Mouse (Mus musculus) right cerebral cortex, adult 2 months (tissue): ENCODE data around the gene Scmh1.

Experiments used
- DNase-seq, 2 experiments: peaks; one replicate each; pipeline ENCODE4 v3.0.0; 2021 to 2022; ENCODE audit warnings: low spot score in 2 of 2

Gene Scmh1

DNA sequence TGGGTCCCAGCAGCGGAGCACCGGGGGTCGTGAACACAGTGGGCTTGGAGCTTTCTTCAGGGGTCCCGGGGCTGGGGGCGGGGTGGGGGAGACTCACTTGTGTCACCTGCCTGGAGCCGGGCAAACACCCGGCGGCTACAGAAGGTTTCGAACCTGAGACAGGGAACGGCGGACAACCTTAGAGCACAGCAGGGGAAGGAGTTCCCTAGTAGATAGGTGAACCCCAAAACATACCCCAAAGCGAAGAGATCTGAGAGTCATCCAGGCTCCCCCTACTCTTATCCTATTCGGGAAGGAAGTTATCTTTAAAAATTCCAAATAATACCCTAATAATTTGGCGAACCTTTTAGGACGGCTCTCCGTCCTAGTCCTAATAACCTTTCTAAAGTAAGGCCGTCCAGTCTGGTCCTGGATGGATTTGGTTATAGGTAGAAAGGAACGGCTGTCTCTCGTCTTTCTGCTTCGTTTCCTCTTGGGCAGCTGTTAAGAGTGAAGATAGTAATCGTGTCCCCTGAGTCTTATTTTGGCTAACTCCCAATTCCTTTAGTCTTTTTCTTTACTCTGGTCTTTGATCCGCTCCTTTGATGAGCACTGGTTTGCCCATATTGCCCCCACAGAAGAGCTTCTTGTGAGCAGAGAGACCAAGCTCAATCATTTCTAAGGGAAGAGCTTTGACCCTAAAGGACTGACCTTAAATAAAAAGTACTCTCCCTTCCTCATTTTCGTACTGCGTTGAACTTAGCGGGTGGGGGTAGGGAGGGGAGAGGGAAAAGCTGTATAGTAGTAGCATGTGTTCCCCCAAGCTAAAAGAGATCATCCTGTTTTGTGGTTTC lies 941 bp downstream of the Scmh1 start:
- peak in 1 of 2 experiments; percentile 12 for DNase-seq

- no peak for DNase-seq
Measured at GRCm38 (mm10) chr4:120406639-120407273, 1.7 kb downstream of the Scmh1 start.

DNA sequence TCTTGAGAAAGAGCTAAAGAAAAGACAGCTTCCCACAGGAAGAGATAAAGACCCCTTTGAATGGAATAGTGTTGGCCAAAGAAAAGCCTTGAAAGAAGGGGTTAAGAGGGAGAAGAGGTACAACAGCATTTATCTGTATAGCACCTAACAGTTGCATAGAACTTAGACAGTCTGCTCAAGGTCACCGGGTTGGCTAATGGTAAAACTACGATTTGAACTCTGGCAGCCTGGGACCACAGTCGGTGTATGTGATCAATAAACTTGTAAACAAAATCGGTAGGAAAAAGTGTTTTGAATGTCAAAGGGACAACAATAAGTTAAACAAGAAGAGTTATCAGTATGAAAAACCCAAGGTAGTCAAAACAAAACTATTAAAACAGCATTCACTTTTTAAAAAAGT lies 13.0 kb downstream of the Scmh1 start:
- no peak for DNase-seq

DNA sequence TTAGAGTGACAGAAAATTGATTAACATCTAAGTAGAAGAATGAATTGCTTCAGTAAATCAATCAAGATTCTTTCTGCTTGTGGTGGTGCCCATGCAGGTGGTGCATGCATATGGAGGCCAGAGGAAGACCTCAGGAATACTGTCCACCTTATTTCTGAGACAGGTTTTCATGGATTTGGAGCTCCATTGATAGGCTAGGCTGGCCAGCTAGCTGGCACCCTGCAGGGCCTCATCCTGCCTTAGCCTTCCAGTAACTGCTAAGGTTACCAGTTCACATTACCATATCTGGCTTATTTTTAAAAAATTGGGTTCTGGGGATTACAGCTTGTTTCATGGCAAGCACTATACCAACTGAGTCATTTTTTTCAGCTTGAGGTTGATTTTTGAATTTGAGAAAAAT lies 15.1 kb downstream of the Scmh1 start:
- DNase-seq: no peak

- DNase-seq: no peak
Measured at GRCm38 (mm10) chr4:120420685-120421084, 15.6 kb downstream of the Scmh1 start.

DNA sequence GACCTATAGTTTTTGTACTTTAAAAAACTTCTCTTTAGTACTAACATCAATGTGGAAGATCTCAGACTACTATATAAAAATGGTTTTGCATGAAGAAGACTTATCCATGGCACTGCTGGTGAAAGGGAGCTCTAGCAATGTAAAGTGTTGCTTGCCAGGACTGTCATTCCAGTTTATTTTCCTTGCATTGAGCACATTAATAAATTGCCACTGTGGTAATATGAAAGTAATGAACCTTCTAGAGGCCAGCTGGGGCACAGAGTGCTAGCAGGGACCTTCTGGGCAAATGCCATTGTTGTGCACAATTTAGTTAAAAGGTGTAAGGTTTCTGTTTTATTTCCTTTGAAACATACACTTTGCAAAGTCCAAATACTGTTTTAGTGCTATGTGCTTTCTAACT lies 25.5 kb downstream of the Scmh1 start:
- DNase-seq: no peak

DNA sequence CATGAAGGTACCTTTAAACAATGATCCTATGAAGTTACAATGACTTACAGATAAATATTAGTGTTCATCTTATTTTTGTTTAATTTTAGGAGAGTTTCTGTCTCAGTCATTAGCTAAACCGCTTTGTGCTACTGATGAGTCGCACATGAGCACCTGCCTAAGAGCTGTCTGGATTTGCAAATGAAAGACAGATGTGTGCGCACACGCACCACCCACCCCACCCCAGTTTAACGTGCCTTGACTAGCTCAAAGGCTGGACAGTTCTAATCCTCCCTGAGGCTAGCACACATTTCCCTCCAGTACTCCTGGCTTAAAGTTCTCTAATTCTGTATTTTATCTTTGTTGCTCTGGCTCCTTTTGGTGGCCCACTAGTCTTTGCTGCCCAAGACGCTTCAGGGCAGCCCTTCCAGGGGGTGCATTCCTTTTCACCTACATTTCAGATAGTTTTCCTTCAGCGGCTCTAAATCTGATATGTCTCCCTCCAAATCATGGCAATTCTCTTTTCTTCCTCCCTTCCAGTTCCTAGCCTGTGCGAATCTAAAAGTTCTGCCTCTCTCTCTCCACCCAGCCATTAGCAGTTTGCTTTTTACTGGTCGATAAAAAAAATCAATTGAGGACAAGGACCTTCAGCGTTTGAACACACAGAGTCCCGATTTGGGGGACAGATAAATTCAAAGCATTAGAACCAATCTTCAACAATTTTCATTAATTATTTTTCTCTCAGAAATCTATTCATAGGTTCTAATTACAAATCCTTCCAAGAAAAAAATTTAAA lies 27.7 kb downstream of the Scmh1 start:
- no peak for DNase-seq

GRCm38 (mm10) chr4:120461741-120462140 lies 56.7 kb downstream of the Scmh1 start:
- no peak for DNase-seq

- DNase-seq: no peak
Measured at GRCm38 (mm10) chr4:120472946-120473345, 67.9 kb downstream of the Scmh1 start.

GRCm38 (mm10) chr4:120487707-120488106 lies 82.6 kb downstream of the Scmh1 start:
- DNase-seq: no peak

GRCm38 (mm10) chr4:120506955-120507354 lies 101.9 kb downstream of the Scmh1 start:
- no peak for DNase-seq

- no peak for DNase-seq
Measured at GRCm38 (mm10) chr4:120511203-120511602, 106.1 kb downstream of the Scmh1 start.

- no peak for DNase-seq
Measured at GRCm38 (mm10) chr4:120514366-120514765, 109.3 kb downstream of the Scmh1 start.

- no peak for DNase-seq
Measured at GRCm38 (mm10) chr4:120516491-120516890, 111.4 kb downstream of the Scmh1 start.

DNA sequence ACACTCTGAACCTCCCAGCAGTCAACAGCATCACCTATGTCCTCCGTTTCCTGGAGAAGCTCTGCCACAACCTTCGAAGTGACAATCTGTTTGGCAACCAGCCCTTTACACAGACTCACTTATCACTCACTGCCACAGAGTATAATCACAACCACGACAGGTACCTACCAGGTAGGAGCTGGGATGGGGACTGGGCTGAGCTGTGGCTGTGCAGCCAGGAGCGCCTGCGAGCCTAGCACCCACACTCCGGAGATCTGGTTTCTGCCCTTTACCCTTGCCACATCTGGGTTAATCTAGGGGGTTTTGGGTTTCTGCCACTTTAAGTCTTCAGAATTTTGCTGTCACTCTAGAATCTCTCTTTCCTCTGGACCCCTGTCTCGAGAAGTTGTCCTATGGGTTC lies 111.8 kb downstream of the Scmh1 start:
- DNase-seq: no peak

- DNase-seq: no peak
Measured at GRCm38 (mm10) chr4:120517335-120517734, 112.3 kb downstream of the Scmh1 start.

DNA sequence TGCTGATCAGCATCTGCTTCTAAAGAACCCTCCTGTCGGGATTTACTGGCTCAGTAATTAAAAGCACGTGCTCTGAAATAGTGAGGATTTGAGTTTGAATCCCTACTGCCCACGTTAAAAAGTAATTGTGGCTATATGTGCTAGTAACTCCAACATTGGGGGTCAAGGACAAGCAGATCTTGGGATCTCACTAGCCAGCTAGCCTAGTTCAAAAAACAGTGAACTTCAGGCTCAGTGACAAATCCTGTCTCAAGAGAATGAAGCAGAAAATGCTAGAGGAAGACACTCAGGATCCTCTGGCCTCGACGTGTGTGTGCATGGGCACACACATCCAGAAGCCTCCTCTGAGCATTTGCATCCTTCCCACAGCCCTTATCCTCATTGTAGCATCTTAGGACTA lies 116.7 kb downstream of the Scmh1 start:
- no peak for DNase-seq

- DNase-seq: no peak
Measured at GRCm38 (mm10) chr4:120522351-120522750, 117.3 kb downstream of the Scmh1 start.

- no peak for DNase-seq
Measured at GRCm38 (mm10) chr4:120523092-120523491, 118.0 kb downstream of the Scmh1 start.

GRCm38 (mm10) chr4:120528171-120528570 lies 123.1 kb downstream of the Scmh1 start:
- DNase-seq: no peak

GRCm38 (mm10) chr4:120531986-120532385 lies 126.9 kb downstream of the Scmh1 start, which contains the start of gene Slfnl1:
Gene Slfnl1, plus strand, starts transcription at chr4:120532231.
- DNase-seq: no peak

GRCm38 (mm10) chr4:120538664-120539063 lies 133.6 kb downstream of the Scmh1 start:
- DNase-seq: no peak
